Mouse (Mus musculus) heart, adult 11 months (tissue): ENCODE measurements around the gene Nudt8.

Experiments used
- DNase-seq: peaks from one replicate; pipeline ENCODE4 v3.0.0; 2022

Nudt8 gene

GRCm38 (mm10) chr19:3988750-3989149 lies 11.6 kb upstream of the Nudt8 start:
- DNase-seq = no peak

- peak; percentile 90 for DNase-seq
Observed at GRCm38 (mm10) chr19:3990804-3991203, 9.6 kb upstream of the Nudt8 start.

- no peak for DNase-seq
Observed at GRCm38 (mm10) chr19:3991562-3991961, 8.8 kb upstream of the Nudt8 start.

- no peak for DNase-seq
Observed at GRCm38 (mm10) chr19:3991966-3992365, 8.4 kb upstream of the Nudt8 start.

- DNase-seq = peak; percentile 82
Observed at GRCm38 (mm10) chr19:3992416-3992815, 8.0 kb upstream of the Nudt8 start, which contains the start of gene Tbx10. TSS of gene Tbx10 (plus strand) at chr19:3992752.

- DNase-seq = no peak
Observed at GRCm38 (mm10) chr19:3994932-3995331, 5.4 kb upstream of the Nudt8 start.

GRCm38 (mm10) chr19:3995505-3995904 lies 4.9 kb upstream of the Nudt8 start:
- no peak for DNase-seq

- peak; percentile 85 for DNase-seq
Observed at GRCm38 (mm10) chr19:3996106-3996505, 4.3 kb upstream of the Nudt8 start.

GRCm38 (mm10) chr19:3996747-3997146 lies 3.6 kb upstream of the Nudt8 start:
- no peak for DNase-seq

GRCm38 (mm10) chr19:3997231-3997630 lies 3.1 kb upstream of the Nudt8 start:
- DNase-seq = peak; percentile 87

- DNase-seq = peak; percentile 90
Observed at GRCm38 (mm10) chr19:3998335-3998734, 2.0 kb upstream of the Nudt8 start.

GRCm38 (mm10) chr19:3999121-3999730 lies 1.2 kb upstream of the Nudt8 start:
- DNase-seq = peak; percentile 94

GRCm38 (mm10) chr19:4000949-4001525 lies 657 bp downstream of the Nudt8 start:
- peak; percentile 95 for DNase-seq

- peak; percentile 93 for DNase-seq
Observed at GRCm38 (mm10) chr19:4001752-4002151, 1.4 kb downstream of the Nudt8 start.

- peak; percentile 97 for DNase-seq
Observed at GRCm38 (mm10) chr19:4003112-4003511, 2.7 kb downstream of the Nudt8 start, which contains the start of gene Doc2g. TSS of gene Doc2g (plus strand) at chr19:4003313.

GRCm38 (mm10) chr19:4003641-4004040 lies 3.3 kb downstream of the Nudt8 start:
- DNase-seq = peak; percentile 91

- peak; percentile 95 for DNase-seq
Observed at GRCm38 (mm10) chr19:4004331-4004730, 4.0 kb downstream of the Nudt8 start.

- DNase-seq = peak; percentile 94
Observed at GRCm38 (mm10) chr19:4005091-4005490, 4.7 kb downstream of the Nudt8 start.

GRCm38 (mm10) chr19:4005971-4006370 lies 5.6 kb downstream of the Nudt8 start:
- peak; percentile 88 for DNase-seq

GRCm38 (mm10) chr19:4011086-4011485 lies 10.7 kb downstream of the Nudt8 start:
- DNase-seq = peak; percentile 91

GRCm38 (mm10) chr19:4012432-4013022 lies 12.1 kb downstream of the Nudt8 start, which contains the start of gene Ndufv1:
TSS of gene Ndufv1 (minus strand) at chr19:4012806.
- peak; percentile 100 for DNase-seq

GRCm38 (mm10) chr19:4013066-4013465 lies 12.7 kb downstream of the Nudt8 start:
- no peak for DNase-seq

- DNase-seq = peak; percentile 90
Observed at GRCm38 (mm10) chr19:4014802-4015201, 14.4 kb downstream of the Nudt8 start.

- DNase-seq = peak; percentile 86
Observed at GRCm38 (mm10) chr19:4015635-4016034, 15.3 kb downstream of the Nudt8 start.
